Mouse (Mus musculus): ENCODE data around the gene Pmepa1. TPM values are rescaled to one million over a fixed set of nuclear protein-coding genes. Genes with fewer than 3 reads are reported as not detected.

Gene Pmepa1
- polyA plus RNA-seq, 1 experiment from 2014 or later, result 1.9 TPM

- 86% methylated on average over 7 of the region's 7 CpGs for WGBS
- peak; percentile 64 for DNase-seq (ENCODE audit: low spot score)
- no peak overlapping the region for H3K4me3 ChIP-seq
- no peaks in the 10 kb centered on the region for H3K36me3 ChIP-seq
- peaks cover 7% of the 10 kb centered on the region; the same call in 1 of the 2 replicates for H3K27me3 ChIP-seq (ENCODE audit: insufficient read depth, poor library complexity, severe bottlenecking)
- no peak overlapping the region for H3K27ac ChIP-seq
- no peaks in the 10 kb centered on the region for H3K4me1 ChIP-seq
- H3K9me3 ChIP-seq, result no peaks in the 10 kb centered on the region
Measured at GRCm38 (mm10) chr2:173209091-173209815, 67.1 kb downstream of the Pmepa1 start.

- DNase-seq (ENCODE audit: low spot score), result peak; percentile 66
- no peaks in the 10 kb centered on the region for H3K4me1 ChIP-seq
- peaks cover 7% of the 10 kb centered on the region; the same call in 1 of the 2 replicates for H3K27me3 ChIP-seq (ENCODE audit: insufficient read depth, poor library complexity, severe bottlenecking)
- no peak overlapping the region for H3K27ac ChIP-seq
- no peaks in the 10 kb centered on the region for H3K36me3 ChIP-seq
- WGBS, result 87% methylated on average over 3 of the region's 3 CpGs
- no peaks in the 10 kb centered on the region for H3K9me3 ChIP-seq
- no peak overlapping the region for H3K4me3 ChIP-seq
Measured at GRCm38 (mm10) chr2:173207051-173207450, 69.3 kb downstream of the Pmepa1 start.

- peaks cover 4% of the 10 kb centered on the region; the same call in 1 of the 2 replicates for H3K27me3 ChIP-seq (ENCODE audit: insufficient read depth, poor library complexity, severe bottlenecking)
- no peaks in the 10 kb centered on the region for H3K36me3 ChIP-seq
- no peak for DNase-seq (ENCODE audit: low spot score)
- WGBS, result 87% methylated on average over 14 of the region's 14 CpGs
- H3K4me3 ChIP-seq, result no peak overlapping the region
- no peaks in the 10 kb centered on the region for H3K4me1 ChIP-seq
- H3K27ac ChIP-seq, result no peak overlapping the region
- no peaks in the 10 kb centered on the region for H3K9me3 ChIP-seq
Measured at GRCm38 (mm10) chr2:173205563-173206099, 70.7 kb downstream of the Pmepa1 start.

DNA sequence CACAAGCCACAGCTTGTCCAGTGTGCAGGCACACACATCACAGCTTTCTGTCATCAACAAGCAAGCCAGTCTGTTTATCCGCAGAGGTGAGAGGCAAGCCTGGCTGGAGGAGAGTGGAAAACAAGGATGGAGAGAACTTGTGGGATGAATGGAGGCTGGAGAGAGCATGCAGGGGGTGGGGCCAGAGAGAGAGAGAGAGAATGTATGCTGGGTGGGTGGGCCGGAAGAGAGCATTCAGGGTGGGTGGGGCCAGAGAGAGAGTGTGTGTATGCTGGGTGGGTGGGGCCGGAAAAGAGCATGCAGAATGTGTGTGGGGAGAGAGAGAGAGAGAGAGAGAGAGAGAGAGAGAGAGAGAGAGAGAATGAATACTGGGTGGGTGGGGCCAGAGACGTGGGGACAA, 71.7 kb downstream of the Pmepa1 start:
- H3K36me3 ChIP-seq, result no peaks in the 10 kb centered on the region
- 62% methylated on average over 4 of the region's 4 CpGs for WGBS

DNA sequence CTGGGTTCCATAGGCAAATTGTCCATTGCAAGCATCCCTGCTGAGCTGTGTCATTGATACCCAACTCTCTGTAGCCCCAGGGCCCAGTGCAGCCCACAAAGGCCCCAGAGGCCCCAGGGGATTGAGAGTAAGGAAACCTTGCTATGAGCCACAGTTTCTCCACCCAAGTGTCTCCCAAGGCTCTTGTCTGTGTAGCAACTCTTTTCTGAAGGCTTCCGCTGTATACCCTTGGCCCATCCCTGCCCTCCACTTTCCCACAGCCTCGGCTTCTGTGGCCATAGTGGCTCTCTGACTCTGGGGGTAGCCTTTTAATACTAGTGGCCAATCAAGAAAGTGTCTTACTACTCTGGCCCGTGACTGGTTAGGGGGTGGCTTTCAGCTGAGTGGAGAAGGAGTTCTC, 72.6 kb downstream of the Pmepa1 start:
- H3K4me3 ChIP-seq, result no peak overlapping the region
- WGBS, result 83% methylated on average over 3 of the region's 3 CpGs
- H3K9me3 ChIP-seq, result no peaks in the 10 kb centered on the region
- H3K4me1 ChIP-seq, result no peaks in the 10 kb centered on the region
- H3K27ac ChIP-seq, result no peak overlapping the region
- DNase-seq (ENCODE audit: low spot score), result peak; percentile 66
- H3K27me3 ChIP-seq (ENCODE audit: insufficient read depth, poor library complexity, severe bottlenecking), result 0 out of 2 replicates have a peak, but pooled peaks cover 4% of the 10 kb centered on the region
- H3K36me3 ChIP-seq, result no peaks in the 10 kb centered on the region

More for the DNA sequence above, 71.7 kb downstream of the Pmepa1 start:
- Histone ChIP-seq H3K27me3 (ENCODE audit: insufficient read depth, poor library complexity, severe bottlenecking) (0 out of 2 replicates have a peak, but pooled peaks cover 4% of the 10 kb centered on the region), H3K27ac (no peak overlapping the region), H3K9me3 (no peaks in the 10 kb centered on the region), H3K4me1 (no peaks in the 10 kb centered on the region), H3K4me3 (no peak overlapping the region)
- DNase-seq (ENCODE audit: low spot score), result peak; percentile 53

DNA sequence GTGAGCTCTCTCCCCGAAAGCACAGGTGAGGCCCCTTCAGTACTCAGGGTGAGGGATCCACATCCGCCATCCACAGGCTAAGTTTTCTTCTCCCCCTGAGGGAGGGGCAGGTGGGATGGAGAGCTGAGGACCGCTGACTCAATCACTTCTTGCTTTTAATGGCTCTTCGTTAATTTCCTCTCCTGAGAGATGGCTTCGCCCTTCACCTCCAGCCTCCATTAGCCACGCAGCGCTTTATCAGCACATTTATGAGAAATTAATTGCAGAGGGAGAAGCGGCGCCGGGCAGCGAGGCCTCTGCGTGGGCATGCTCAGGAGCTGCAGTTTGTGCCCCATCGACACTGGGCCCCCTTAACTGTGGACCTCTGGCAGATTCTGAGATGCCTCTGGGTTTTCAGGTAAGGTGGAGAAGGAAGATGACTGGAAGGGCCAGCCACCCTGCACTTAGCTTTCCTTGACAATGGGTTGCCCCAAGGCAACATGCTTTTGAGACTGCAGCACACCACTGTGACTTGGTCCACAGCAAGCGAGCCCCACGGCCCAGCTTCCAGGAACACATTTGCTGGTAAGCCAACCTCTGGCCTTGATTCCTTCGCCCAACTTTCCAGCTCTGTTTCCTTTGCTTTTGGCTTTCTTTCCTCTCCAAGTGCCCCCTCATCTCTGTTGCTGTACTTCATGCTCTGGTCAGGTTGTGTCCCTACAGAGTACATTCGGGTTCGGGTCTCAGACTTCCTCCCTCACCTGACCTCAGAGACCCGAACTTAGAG, 73.2 kb downstream of the Pmepa1 start:
- 87% methylated on average over 19 of the region's 19 CpGs for WGBS
- no peaks in the 10 kb centered on the region for H3K36me3 ChIP-seq
- H3K4me1 ChIP-seq, result no peaks in the 10 kb centered on the region
- peak; percentile 68 for DNase-seq (ENCODE audit: low spot score)
- H3K4me3 ChIP-seq, result no peak overlapping the region
- H3K27me3 ChIP-seq (ENCODE audit: insufficient read depth, poor library complexity, severe bottlenecking), result 0 out of 2 replicates have a peak, but pooled peaks cover under 1% of the 10 kb centered on the region
- no peak overlapping the region for H3K27ac ChIP-seq
- H3K9me3 ChIP-seq, result no peaks in the 10 kb centered on the region

DNA sequence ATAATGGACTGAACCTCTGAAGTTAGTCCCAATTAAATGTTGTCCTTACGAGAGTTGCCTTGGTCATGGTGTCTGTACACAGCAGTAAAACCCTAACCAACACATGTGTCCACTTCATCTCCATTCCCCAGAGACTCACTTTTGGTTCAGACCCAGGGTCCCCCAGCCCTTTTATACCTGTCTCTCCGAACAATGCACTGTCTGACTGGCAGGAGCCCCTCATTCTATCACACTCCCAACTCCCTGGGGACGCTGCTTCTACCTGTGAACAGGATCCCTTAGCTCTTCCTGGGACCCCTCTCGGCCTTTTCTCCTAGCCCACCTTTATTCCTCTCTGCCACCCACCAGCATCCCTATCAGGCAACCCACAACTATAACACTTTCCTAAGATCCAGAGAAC, 81.5 kb downstream of the Pmepa1 start:
- no peaks in the 10 kb centered on the region for H3K27me3 ChIP-seq (ENCODE audit: insufficient read depth, poor library complexity, severe bottlenecking)
- DNase-seq (ENCODE audit: low spot score), result peak; percentile 63
- WGBS, result 76% methylated on average over 4 of the region's 4 CpGs

GRCm38 (mm10) chr2:173187182-173187855, 89.0 kb downstream of the Pmepa1 start:
- DNase-seq (ENCODE audit: low spot score), result peak; percentile 71
- H3K9me3 ChIP-seq, result no peaks in the 10 kb centered on the region
- H3K36me3 ChIP-seq, result no peaks in the 10 kb centered on the region
- H3K4me3 ChIP-seq, result no peak overlapping the region
- H3K4me1 ChIP-seq, result peaks cover 4% of the 10 kb centered on the region
- peaks cover 44% of the 10 kb centered on the region for H3K27me3 ChIP-seq (ENCODE audit: insufficient read depth, poor library complexity, severe bottlenecking)
- WGBS, result 37% methylated on average over 8 of the region's 8 CpGs
- H3K27ac ChIP-seq, result no peak overlapping the region

More for the DNA sequence above, 81.5 kb downstream of the Pmepa1 start:
- H3K4me1 ChIP-seq, result no peaks in the 10 kb centered on the region
- H3K4me3 ChIP-seq, result no peak overlapping the region
- no peaks in the 10 kb centered on the region for H3K9me3 ChIP-seq
- no peak overlapping the region for H3K27ac ChIP-seq
- H3K36me3 ChIP-seq, result no peaks in the 10 kb centered on the region

DNA sequence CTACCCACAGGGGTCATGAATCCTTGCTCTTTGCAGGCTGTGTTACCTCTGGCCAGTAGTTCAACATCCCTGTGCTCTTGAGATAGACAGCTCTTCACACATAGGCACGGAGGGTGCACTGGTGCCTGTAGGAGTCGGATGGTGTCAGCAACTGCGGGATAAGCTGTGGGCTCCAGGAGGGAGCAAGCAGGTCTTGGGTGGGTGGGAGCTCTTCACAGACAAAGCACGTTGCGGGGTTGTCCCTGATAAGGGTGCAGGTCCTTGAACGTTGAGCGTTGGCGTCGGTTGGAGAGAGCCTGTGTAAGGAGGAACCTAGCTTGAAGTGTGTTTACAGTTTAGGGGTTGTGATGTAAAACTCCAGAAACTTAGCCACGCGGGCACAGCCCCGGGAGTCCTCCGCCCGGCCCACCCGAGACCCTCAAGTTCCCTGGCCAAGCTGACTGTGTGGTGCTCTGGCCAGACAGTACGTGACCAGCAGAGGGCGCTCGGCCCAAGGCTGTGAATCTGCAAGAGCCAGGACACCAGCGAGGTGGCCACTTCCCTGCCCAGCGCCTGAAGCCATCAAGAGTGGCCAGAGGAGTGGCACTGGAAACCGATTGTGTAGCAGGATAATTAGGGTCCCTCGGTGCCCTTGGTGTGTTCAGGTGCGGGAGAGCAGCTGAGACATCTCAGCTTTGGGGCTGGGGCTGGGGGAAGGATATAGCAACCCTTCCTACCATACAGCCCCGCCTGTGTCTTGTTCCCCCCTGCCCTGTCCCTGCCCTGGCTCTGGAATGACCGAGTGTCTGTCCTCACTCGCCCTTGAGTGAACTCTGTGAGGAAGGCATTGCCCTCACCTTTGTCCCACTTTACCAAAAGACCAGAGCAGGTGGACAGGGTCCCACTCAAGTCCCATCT, 90.0 kb downstream of the Pmepa1 start:
- peaks cover 6% of the 10 kb centered on the region for H3K4me1 ChIP-seq
- H3K27ac ChIP-seq, result no peak overlapping the region
- peaks cover 54% of the 10 kb centered on the region for H3K27me3 ChIP-seq (ENCODE audit: insufficient read depth, poor library complexity, severe bottlenecking)
- peak; percentile 92 for DNase-seq (ENCODE audit: low spot score)
- H3K4me3 ChIP-seq, result no peak overlapping the region
- 29% methylated on average over 26 of the region's 26 CpGs for WGBS
- no peaks in the 10 kb centered on the region for H3K9me3 ChIP-seq
- no peaks in the 10 kb centered on the region for H3K36me3 ChIP-seq

DNA sequence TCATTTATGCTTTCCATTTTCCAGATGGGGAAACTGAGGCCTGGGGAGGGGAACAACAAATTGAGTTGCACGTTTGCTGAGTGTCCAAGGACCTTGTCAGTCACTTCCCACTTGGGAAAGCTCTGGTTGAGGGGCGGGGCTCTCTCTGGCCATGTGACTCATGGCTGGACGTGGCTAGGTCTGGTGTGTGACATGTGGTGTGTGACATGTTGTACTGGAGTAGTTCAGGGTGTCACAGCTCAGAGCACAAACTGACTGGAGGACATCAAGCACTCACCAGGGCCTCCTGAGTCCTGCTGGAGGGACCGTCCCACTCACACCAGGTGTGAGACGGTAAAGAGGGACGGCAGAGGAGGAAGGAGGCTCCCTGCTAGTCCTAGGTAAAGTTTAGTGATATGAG, 91.1 kb downstream of the Pmepa1 start:
- Histone ChIP-seq H3K27ac (no peak overlapping the region), H3K36me3 (no peaks in the 10 kb centered on the region), H3K9me3 (no peaks in the 10 kb centered on the region), H3K27me3 (ENCODE audit: insufficient read depth, poor library complexity, severe bottlenecking) (peaks cover 64% of the 10 kb centered on the region), H3K4me1 (peaks cover 6% of the 10 kb centered on the region), H3K4me3 (no peak overlapping the region)
- peak; percentile 71 for DNase-seq (ENCODE audit: low spot score)
- WGBS, result 60% methylated on average over 6 of the region's 6 CpGs

- H3K27me3 ChIP-seq (ENCODE audit: insufficient read depth, poor library complexity, severe bottlenecking), result peaks cover 69% of the 10 kb centered on the region
- peak; percentile 74 for DNase-seq (ENCODE audit: low spot score)
Measured at GRCm38 (mm10) chr2:173184475-173185080, 91.8 kb downstream of the Pmepa1 start.

More at GRCm38 (mm10) chr2:173184475-173185080, 91.8 kb downstream of the Pmepa1 start:
- Histone ChIP-seq H3K36me3 (no peaks in the 10 kb centered on the region), H3K9me3 (no peaks in the 10 kb centered on the region), H3K4me1 (peaks cover 6% of the 10 kb centered on the region), H3K27ac (no peak overlapping the region), H3K4me3 (no peak overlapping the region)
- WGBS, result 60% methylated on average over 11 of the region's 11 CpGs
